Mouse (Mus musculus) testis, adult 2 months (tissue): ENCODE data around the gene Spire2. TPM values are rescaled to one million over a fixed set of nuclear protein-coding genes. Genes with fewer than 3 reads are reported as not detected.

Source experiments
- H3K27ac ChIP-seq: fragments of 200-500 bp; 2 replicates; pipeline ENCODE4 v1.5.1; 2012; ENCODE audit warnings: low read depth, low read length; ENCODE audit not compliant: control insufficient read depth, insufficient read depth
- H3K27me3 ChIP-seq: fragments of 200-500 bp; 2 replicates; pipeline ENCODE4 v1.6.1; 2012; ENCODE audit warnings: mild to moderate bottlenecking, low read length, moderate library complexity; ENCODE audit not compliant: control insufficient read depth, insufficient read depth
- H3K36me3 ChIP-seq: fragments of 200-500 bp; 2 replicates; pipeline ENCODE4 v1.6.1; 2012; ENCODE audit warnings: mild to moderate bottlenecking, low read length; ENCODE audit not compliant: control insufficient read depth, insufficient read depth
- H3K4me1 ChIP-seq: fragments of 200-500 bp; 2 replicates; pipeline ENCODE4 v1.6.1; 2012; ENCODE audit warnings: low read length; ENCODE audit not compliant: control insufficient read depth, insufficient read depth
- H3K4me3 ChIP-seq: fragments of 200-500 bp; 2 replicates; pipeline ENCODE4 v1.5.1; 2012; ENCODE audit warnings: low read depth, mild to moderate bottlenecking, low read length, moderate library complexity, mixed read lengths; ENCODE audit not compliant: control insufficient read depth
- CTCF ChIP-seq: fragments of 200-500 bp; IDR thresholded peaks from 2 replicates; pipeline ENCODE4 v1.5.1; 2012; ENCODE audit warnings: low read depth, mild to moderate bottlenecking, inconsistent platforms, low read length, moderate library complexity; ENCODE audit not compliant: control insufficient read depth, insufficient read depth, insufficient replicate concordance
- POLR2A ChIP-seq: fragments of 200-500 bp; IDR thresholded peaks from 2 replicates; pipeline ENCODE4 v1.6.1; 2012; ENCODE audit warnings: low read depth, mild to moderate bottlenecking, inconsistent platforms, low read length, moderate library complexity; ENCODE audit not compliant: control insufficient read depth
- polyA plus RNA-seq: library from polyadenylated mRNA; depleted of rRNA; stranded (reverse); fragments of >200 nt; gene quantifications from 2 replicates; pipeline ENCODE4 v1.2.3, GENCODE M21; 2012; rRNA removed

The Spire2 gene
- polyA plus RNA-seq, 1 experiment: 26.0 TPM

GRCm38 (mm10) chr8:123416944-123417555 is 84.5 kb downstream of the Spire2 start:
- H3K4me1 ChIP-seq: peaks cover 6% of the 10 kb centered on the region
- peak overlapping the region; percentile 76 for H3K27ac ChIP-seq
- H3K36me3 ChIP-seq: no peaks in the 10 kb centered on the region
- no peaks in the 10 kb centered on the region for H3K27me3 ChIP-seq
- no peak overlapping the region for H3K4me3 ChIP-seq
- TF ChIP-seq POLR2A (no peak), CTCF (no peak)

Other genes with a start within 250 kb of the Spire2 start
- 834 and 1,155 TPM in 2 replicates for gene Rpl13, start 230.4 kb upstream of the Spire2 start, polyA plus RNA-seq
- gene Cpne7, start 215.3 kb upstream of the Spire2 start, polyA plus RNA-seq: 1.1 and 1.3 TPM in 2 replicates
- gene Sult5a1, start 174.4 kb upstream of the Spire2 start, polyA plus RNA-seq: 3.8 and 5.2 TPM in 2 replicates
- gene Dpep1, start 146.5 kb upstream of the Spire2 start, polyA plus RNA-seq: 9.6 and 10.5 TPM in 2 replicates
- 98.1 and 98.4 TPM in 2 replicates for gene Chmp1a, start 120.0 kb upstream of the Spire2 start, polyA plus RNA-seq
- 921 and 929 TPM in 2 replicates for gene Spata33, start 119.9 kb upstream of the Spire2 start, polyA plus RNA-seq
- 62.0 and 65.4 TPM in 2 replicates for gene Cdk10, start 107.9 kb upstream of the Spire2 start, polyA plus RNA-seq
- 34.4 and 35.0 TPM in 2 replicates for gene Spata2l, start 96.5 kb upstream of the Spire2 start, polyA plus RNA-seq
- gene Zfp276, start 78.5 kb upstream of the Spire2 start, polyA plus RNA-seq: 7.9 and 8.3 TPM in 2 replicates
- 30.0 and 34.2 TPM in 2 replicates for gene Vps9d1, start 78.4 kb upstream of the Spire2 start, polyA plus RNA-seq
- 37.3 and 48.1 TPM in 2 replicates for gene Fanca, start 14.1 kb upstream of the Spire2 start, polyA plus RNA-seq
- gene Tcf25, start 41.0 kb downstream of the Spire2 start, polyA plus RNA-seq: 39.4 and 41.8 TPM in 2 replicates
- gene Mc1r, start 74.4 kb downstream of the Spire2 start, polyA plus RNA-seq: 0.02 and 0.15 TPM in 2 replicates
- 43.5 and 48.7 TPM in 2 replicates for gene Tubb3, start 78.7 kb downstream of the Spire2 start, polyA plus RNA-seq
- 3.5 and 3.7 TPM in 2 replicates for gene Def8, start 90.8 kb downstream of the Spire2 start, polyA plus RNA-seq
- 29.5 and 30.4 TPM in 2 replicates for gene Afg3l1, start 145.2 kb downstream of the Spire2 start, polyA plus RNA-seq
- gene Dbndd1, start 182.8 kb downstream of the Spire2 start, polyA plus RNA-seq: 51.9 and 52.5 TPM in 2 replicates
- gene Gas8, start 186.1 kb downstream of the Spire2 start, polyA plus RNA-seq: 54.7 and 55.3 TPM in 2 replicates